Mouse (Mus musculus) spleen, postnatal 14 days (tissue): ENCODE data around the gene Gm20812.
"Not testable (repeated sequence)": the region's sequence is repeated elsewhere in the genome, so short reads cannot be mapped to it uniquely, and the experiment has no call there.

ENCODE experiments used
- DNase-seq, 2 experiments: peaks; one replicate each; pipeline ENCODE4 v3.0.0; 2021 to 2022; ENCODE audit warnings: low spot score in 2 of 2

The Gm20812 gene

GRCm38 (mm10) chrY:12381681-12382080, at the start of gene Gm20812:
Gene Gm20812, plus strand, starts transcription at chrY:12381981.
- not testable (repeated sequence) for DNase-seq
